Mouse (Mus musculus): ENCODE measurements at regions not wholly inside any gene's neighbourhood (a gene's known extent, or its start where the extent isn't known, plus 50 kb on each side); places are given as distances from the start of the nearest gene placed in this dataset.

GRCm38 (mm10) chr3:149087488-149087887 lies 97.1 kb upstream of the Adgrl2 start:
- 95% methylated on average over 8 of the region's 8 CpGs for WGBS
- Histone ChIP-seq H3K36me3 (ENCODE audit: control insufficient read depth, insufficient read depth, low read length) (no peaks in the 10 kb centered on the region), H3K9ac (replicated peaks; ENCODE audit: low read depth, low read length) (no peak overlapping the region), H3K27me3 (ENCODE audit: control insufficient read depth, insufficient read depth, low read length) (no peaks in the 10 kb centered on the region), H3K4me2 (ENCODE audit: low read depth, low read length) (no peak overlapping the region), H3K27ac (ENCODE audit: low read depth, low read length) (no peak overlapping the region), H3K4me3 (ENCODE audit: low read depth, low read length) (no peak overlapping the region), H3K9me3 (ENCODE audit: control insufficient read depth, low read length) (no peaks in the 10 kb centered on the region), H3K4me1 (ENCODE audit: control insufficient read depth, insufficient read depth, low read length) (no peaks in the 10 kb centered on the region)
- ATAC-seq (ENCODE audit: low read depth) = no peak

- no peak for ATAC-seq (ENCODE audit: low read depth)
- 77% methylated on average over 5 of the region's 5 CpGs for WGBS
Measured at GRCm38 (mm10) chr3:149086704-149087103, 96.3 kb upstream of the Adgrl2 start.

GRCm38 (mm10) chr3:149086086-149086485 lies 95.7 kb upstream of the Adgrl2 start:
- Histone ChIP-seq H3K4me1 (ENCODE audit: control insufficient read depth, insufficient read depth, low read length) (no peaks in the 10 kb centered on the region), H3K27me3 (ENCODE audit: control insufficient read depth, insufficient read depth, low read length) (no peaks in the 10 kb centered on the region), H3K9ac (replicated peaks; ENCODE audit: low read depth, low read length) (no peak overlapping the region), H3K36me3 (ENCODE audit: control insufficient read depth, insufficient read depth, low read length) (no peaks in the 10 kb centered on the region), H3K27ac (ENCODE audit: low read depth, low read length) (no peak overlapping the region), H3K4me3 (ENCODE audit: low read depth, low read length) (no peak overlapping the region), H3K4me2 (ENCODE audit: low read depth, low read length) (no peak overlapping the region), H3K9me3 (ENCODE audit: control insufficient read depth, low read length) (no peaks in the 10 kb centered on the region)
- no peak for ATAC-seq (ENCODE audit: low read depth)
- 72% methylated on average over 3 of the region's 3 CpGs for WGBS

More at GRCm38 (mm10) chr3:149086704-149087103, 96.3 kb upstream of the Adgrl2 start:
- no peaks in the 10 kb centered on the region for H3K4me1 ChIP-seq (ENCODE audit: control insufficient read depth, insufficient read depth, low read length)
- no peaks in the 10 kb centered on the region for H3K9me3 ChIP-seq (ENCODE audit: control insufficient read depth, low read length)
- no peak overlapping the region for H3K4me3 ChIP-seq (ENCODE audit: low read depth, low read length)
- H3K27me3 ChIP-seq (ENCODE audit: control insufficient read depth, insufficient read depth, low read length) = no peaks in the 10 kb centered on the region
- no peak overlapping the region for H3K27ac ChIP-seq (ENCODE audit: low read depth, low read length)
- H3K4me2 ChIP-seq (ENCODE audit: low read depth, low read length) = no peak overlapping the region
- no peaks in the 10 kb centered on the region for H3K36me3 ChIP-seq (ENCODE audit: control insufficient read depth, insufficient read depth, low read length)
- no peak overlapping the region for H3K9ac ChIP-seq (replicated peaks; ENCODE audit: low read depth, low read length)

- Histone ChIP-seq H3K4me3 (ENCODE audit: low read depth, low read length) (no peak overlapping the region), H3K36me3 (ENCODE audit: control insufficient read depth, insufficient read depth, low read length) (no peaks in the 10 kb centered on the region), H3K27me3 (ENCODE audit: control insufficient read depth, insufficient read depth, low read length) (no peaks in the 10 kb centered on the region), H3K4me2 (ENCODE audit: low read depth, low read length) (no peak overlapping the region), H3K27ac (ENCODE audit: low read depth, low read length) (no peak overlapping the region), H3K9me3 (ENCODE audit: control insufficient read depth, low read length) (no peaks in the 10 kb centered on the region), H3K4me1 (ENCODE audit: control insufficient read depth, insufficient read depth, low read length) (no peaks in the 10 kb centered on the region), H3K9ac (replicated peaks; ENCODE audit: low read depth, low read length) (no peak overlapping the region)
- WGBS = 43% methylated on average over 10 of the region's 10 CpGs
- no peak for ATAC-seq (ENCODE audit: low read depth)
Measured at GRCm38 (mm10) chr3:149084861-149085598, 94.7 kb upstream of the Adgrl2 start.

- 71% methylated on average over 11 of the region's 11 CpGs for WGBS
- H3K27ac ChIP-seq (ENCODE audit: low read depth, low read length) = no peak overlapping the region
- H3K9me3 ChIP-seq (ENCODE audit: control insufficient read depth, low read length) = no peaks in the 10 kb centered on the region
- H3K27me3 ChIP-seq (ENCODE audit: control insufficient read depth, insufficient read depth, low read length) = no peaks in the 10 kb centered on the region
- H3K9ac ChIP-seq (replicated peaks; ENCODE audit: low read depth, low read length) = no peak overlapping the region
- ATAC-seq (ENCODE audit: low read depth) = no peak
- H3K36me3 ChIP-seq (ENCODE audit: control insufficient read depth, insufficient read depth, low read length) = no peaks in the 10 kb centered on the region
- H3K4me2 ChIP-seq (ENCODE audit: low read depth, low read length) = no peak overlapping the region
- H3K4me3 ChIP-seq (ENCODE audit: low read depth, low read length) = no peak overlapping the region
- no peaks in the 10 kb centered on the region for H3K4me1 ChIP-seq (ENCODE audit: control insufficient read depth, insufficient read depth, low read length)
Measured at GRCm38 (mm10) chr3:149083391-149083790, 93.0 kb upstream of the Adgrl2 start.

DNA sequence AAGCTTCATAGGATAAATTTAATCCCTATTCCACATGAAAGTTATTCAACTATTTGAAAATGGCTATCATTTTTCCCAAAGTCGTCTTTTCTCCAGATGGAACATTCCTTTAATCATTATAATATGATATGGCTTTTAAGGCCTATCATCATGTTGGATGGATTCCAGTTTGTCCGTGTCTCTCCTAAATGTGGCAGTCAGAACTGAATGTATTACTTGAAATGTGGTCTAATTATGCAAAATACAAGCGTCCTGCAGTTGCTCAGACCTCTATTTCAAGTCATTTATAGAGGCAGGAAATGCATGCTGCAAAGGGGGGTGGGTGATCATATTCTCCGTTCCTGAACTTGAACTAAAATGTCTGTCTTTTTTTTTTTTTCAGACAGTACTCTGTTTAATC lies 88.5 kb upstream of the Adgrl2 start:
- Histone ChIP-seq H3K9ac (replicated peaks; ENCODE audit: low read depth, low read length) (no peak overlapping the region), H3K9me3 (ENCODE audit: control insufficient read depth, low read length) (no peaks in the 10 kb centered on the region), H3K4me3 (ENCODE audit: low read depth, low read length) (no peak overlapping the region), H3K4me2 (ENCODE audit: low read depth, low read length) (no peak overlapping the region), H3K4me1 (ENCODE audit: control insufficient read depth, insufficient read depth, low read length) (peaks cover 11% of the 10 kb centered on the region), H3K27ac (ENCODE audit: low read depth, low read length) (no peak overlapping the region), H3K27me3 (ENCODE audit: control insufficient read depth, insufficient read depth, low read length) (no peaks in the 10 kb centered on the region), H3K36me3 (ENCODE audit: control insufficient read depth, insufficient read depth, low read length) (no peaks in the 10 kb centered on the region)
- 47% methylated on average over 4 of the region's 4 CpGs for WGBS
- no peak for ATAC-seq (ENCODE audit: low read depth)

GRCm38 (mm10) chr3:149076928-149077551 lies 86.7 kb upstream of the Adgrl2 start:
- H3K27me3 ChIP-seq (ENCODE audit: control insufficient read depth, insufficient read depth, low read length) = no peaks in the 10 kb centered on the region
- no peak overlapping the region for H3K27ac ChIP-seq (ENCODE audit: low read depth, low read length)
- H3K36me3 ChIP-seq (ENCODE audit: control insufficient read depth, insufficient read depth, low read length) = no peaks in the 10 kb centered on the region
- H3K9ac ChIP-seq (replicated peaks; ENCODE audit: low read depth, low read length) = no peak overlapping the region
- WGBS = 77% methylated on average over 21 of the region's 21 CpGs
- no peak overlapping the region for H3K4me3 ChIP-seq (ENCODE audit: low read depth, low read length)
- peaks cover 11% of the 10 kb centered on the region for H3K4me1 ChIP-seq (ENCODE audit: control insufficient read depth, insufficient read depth, low read length)
- no peak for ATAC-seq (ENCODE audit: low read depth)
- no peaks in the 10 kb centered on the region for H3K9me3 ChIP-seq (ENCODE audit: control insufficient read depth, low read length)
- no peak overlapping the region for H3K4me2 ChIP-seq (ENCODE audit: low read depth, low read length)

GRCm38 (mm10) chr3:149075488-149075851 lies 85.1 kb upstream of the Adgrl2 start:
- WGBS = 32% methylated on average over 5 of the region's 5 CpGs
- Histone ChIP-seq H3K4me3 (ENCODE audit: low read depth, low read length) (no peak overlapping the region), H3K4me1 (ENCODE audit: control insufficient read depth, insufficient read depth, low read length) (peaks cover 11% of the 10 kb centered on the region), H3K27ac (ENCODE audit: low read depth, low read length) (no peak overlapping the region), H3K9ac (replicated peaks; ENCODE audit: low read depth, low read length) (no peak overlapping the region; the same call in 1 of the 2 replicates), H3K27me3 (ENCODE audit: control insufficient read depth, insufficient read depth, low read length) (no peaks in the 10 kb centered on the region), H3K36me3 (ENCODE audit: control insufficient read depth, insufficient read depth, low read length) (no peaks in the 10 kb centered on the region), H3K9me3 (ENCODE audit: control insufficient read depth, low read length) (no peaks in the 10 kb centered on the region), H3K4me2 (ENCODE audit: low read depth, low read length) (peak overlapping the region; percentile 35)
- ATAC-seq (ENCODE audit: low read depth) = peak; percentile 91

DNA sequence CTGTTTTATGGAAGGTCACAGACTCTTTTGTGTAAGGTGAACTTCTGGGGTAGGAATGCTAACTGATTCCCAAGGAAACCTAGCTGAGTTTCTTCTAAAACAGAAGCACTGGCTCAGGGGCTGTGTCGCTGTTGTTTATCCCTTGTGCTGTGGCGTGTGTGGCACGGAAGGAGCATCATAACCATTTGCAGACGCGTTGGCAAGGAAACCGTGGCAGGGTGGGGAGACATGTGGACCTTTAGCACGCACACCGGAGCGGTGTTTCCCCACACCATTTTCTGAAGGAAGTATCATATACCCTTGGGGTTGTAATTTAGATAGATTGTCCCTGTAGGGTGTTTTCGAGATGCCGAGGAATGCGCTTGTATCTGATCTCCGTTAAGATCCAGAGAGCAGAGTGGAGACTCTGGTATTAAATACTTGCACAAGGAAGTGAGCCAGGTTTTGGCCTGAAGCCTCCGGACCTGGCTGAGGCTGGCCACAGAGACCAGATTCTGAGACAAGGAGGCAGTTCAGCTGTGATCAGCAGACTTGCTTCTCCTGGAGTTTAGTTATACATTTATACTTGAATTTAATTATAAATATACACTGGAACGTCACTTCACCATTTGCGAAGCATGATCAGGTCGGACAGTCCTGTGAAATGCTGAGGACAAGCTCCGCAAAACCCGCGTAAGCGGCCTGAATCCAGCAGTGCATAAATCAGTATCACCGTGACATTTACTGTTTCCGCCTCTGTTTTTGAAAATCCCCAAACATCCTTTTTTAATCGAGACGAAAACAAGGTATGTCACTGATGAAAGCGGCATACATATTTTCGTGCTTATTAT lies 84.5 kb upstream of the Adgrl2 start:
- H3K36me3 ChIP-seq (ENCODE audit: control insufficient read depth, insufficient read depth, low read length) = no peaks in the 10 kb centered on the region
- H3K4me2 ChIP-seq (ENCODE audit: low read depth, low read length) = peak overlapping the region; percentile 35
- no peak overlapping the region for H3K27ac ChIP-seq (ENCODE audit: low read depth, low read length)
- no peaks in the 10 kb centered on the region for H3K27me3 ChIP-seq (ENCODE audit: control insufficient read depth, insufficient read depth, low read length)
- no peaks in the 10 kb centered on the region for H3K9me3 ChIP-seq (ENCODE audit: control insufficient read depth, low read length)
- 40% methylated on average over 27 of the region's 27 CpGs for WGBS
- peaks cover 11% of the 10 kb centered on the region for H3K4me1 ChIP-seq (ENCODE audit: control insufficient read depth, insufficient read depth, low read length)
- H3K4me3 ChIP-seq (ENCODE audit: low read depth, low read length) = no peak overlapping the region
- no peak overlapping the region; the same call in 1 of the 2 replicates for H3K9ac ChIP-seq (replicated peaks; ENCODE audit: low read depth, low read length)
- peak; percentile 55 for ATAC-seq (ENCODE audit: low read depth)
